Mouse (Mus musculus): ENCODE measurements around the gene Babam2.

Babam2 gene

GRCm38 (mm10) chr5:32120901-32121376 is 423.5 kb downstream of the Babam2 start:
- in situ Hi-C loops (cut with MboI, MseI), result no loop called here

- in situ Hi-C loops (cut with MboI, MseI), result no loop called here
Measured at GRCm38 (mm10) chr5:32121936-32122335, 424.5 kb downstream of the Babam2 start.

- in situ Hi-C loops (cut with MboI, MseI), result no loop called here
Measured at GRCm38 (mm10) chr5:32122363-32122762, 424.9 kb downstream of the Babam2 start.

- in situ Hi-C loops (cut with MboI, MseI), result loop anchor here (25.0 kb wide), 1 partner anchor 1537 kb away; the partner anchor contains the start of genes Slbp, Tacc3 and Tmem129
Measured at GRCm38 (mm10) chr5:32124957-32125356, 427.5 kb downstream of the Babam2 start.

- in situ Hi-C loops (cut with MboI, MseI), result loop anchor here (25.0 kb wide), 1 partner anchor 1535 kb away; the partner anchor contains the start of genes Slbp, Tacc3 and Tmem129
Measured at GRCm38 (mm10) chr5:32127226-32127625, 429.7 kb downstream of the Babam2 start.

GRCm38 (mm10) chr5:32127927-32128326 is 430.4 kb downstream of the Babam2 start:
- in situ Hi-C loops (cut with MboI, MseI), result loop anchor here (25.0 kb wide), 1 partner anchor 1534 kb away; the partner anchor contains the start of genes Slbp, Tacc3 and Tmem129

DNA sequence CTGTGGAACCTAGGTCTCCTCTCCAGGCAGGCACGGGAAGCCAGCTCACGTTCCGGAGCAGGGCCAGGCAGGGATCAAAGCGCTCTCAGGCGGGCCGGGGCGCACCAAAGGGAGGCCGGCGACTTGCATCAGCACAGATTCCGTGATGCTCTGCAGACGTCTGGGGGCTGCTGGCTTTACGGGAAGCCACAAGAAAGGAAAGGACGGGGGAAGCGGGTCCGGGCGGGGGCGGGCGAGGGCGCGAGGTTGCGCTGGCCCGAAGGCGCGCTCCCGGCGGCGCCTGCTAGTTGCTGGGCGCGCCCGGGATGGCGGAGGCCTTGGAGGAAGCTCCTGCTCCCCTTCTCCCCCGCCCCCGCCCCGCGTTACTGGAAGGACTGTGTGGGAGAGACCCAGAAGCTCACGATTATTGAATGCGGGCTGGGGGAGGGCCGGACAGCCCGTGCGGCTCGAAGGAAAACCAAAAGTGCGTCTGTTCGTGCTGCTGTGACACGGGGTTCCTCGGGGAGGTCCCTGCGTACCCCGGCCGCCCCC is 435.6 kb downstream of the Babam2 start:
- in situ Hi-C loops (cut with MboI, MseI), result loop anchor here (25.0 kb wide), 1 partner anchor 1529 kb away; the partner anchor contains the start of genes Slbp, Tacc3 and Tmem129

DNA sequence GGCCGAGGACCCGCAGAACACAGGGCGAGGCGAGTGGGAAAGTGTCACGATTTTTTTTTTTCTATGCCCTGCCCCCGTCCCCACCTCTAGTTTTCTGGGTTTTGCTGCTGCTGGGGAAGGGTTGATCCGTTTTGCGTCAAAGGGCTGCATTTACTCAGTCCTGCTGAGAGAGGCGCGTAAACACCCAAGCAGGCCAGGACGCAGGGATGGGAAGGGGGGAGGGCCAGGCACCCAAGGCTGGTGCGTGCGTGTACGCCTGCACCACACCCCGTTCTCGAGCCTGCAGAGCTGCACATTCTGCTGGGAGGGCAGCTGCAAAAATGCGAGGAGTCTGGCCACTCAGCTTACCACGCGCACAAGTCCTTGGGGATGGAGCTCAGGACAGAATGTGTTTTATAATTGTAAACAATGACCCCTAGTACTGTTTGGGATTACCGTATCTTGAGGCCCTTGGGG is 436.1 kb downstream of the Babam2 start:
- in situ Hi-C loops (cut with MboI, MseI), result loop anchor here (25.0 kb wide), 1 partner anchor 1529 kb away; the partner anchor contains the start of genes Slbp, Tacc3 and Tmem129

GRCm38 (mm10) chr5:32134051-32134732 is 436.7 kb downstream of the Babam2 start:
- in situ Hi-C loops (cut with MboI, MseI), result loop anchor here (25.0 kb wide), 1 partner anchor 1528 kb away; the partner anchor contains the start of genes Slbp, Tacc3 and Tmem129

Data from T-helper 1 cell (primary cell).